Mouse (Mus musculus) limb, embryonic 10.5 days (tissue): ENCODE measurements around the gene Rab25. TPM values are rescaled to one million over a fixed set of nuclear protein-coding genes. Genes with fewer than 3 reads are reported as not detected.

Experiments used
- DNase-seq: peaks from one replicate; pipeline ENCODE4 v3.0.0-alpha.2; 2017; ENCODE audit warnings: low spot score
- H3K27ac ChIP-seq: fragments of 300-500 bp; sonication (generic); 2 replicates; pipeline ENCODE4 v1.5.1; 2016; ENCODE audit warnings: mild to moderate bottlenecking
- H3K27me3 ChIP-seq: fragments of 300-500 bp; sonication (generic); 2 replicates; pipeline ENCODE4 v1.6.1; 2016; ENCODE audit warnings: low read depth, mild to moderate bottlenecking; ENCODE audit not compliant: poor library complexity, severe bottlenecking
- H3K36me3 ChIP-seq: fragments of 300-500 bp; sonication (generic); 2 replicates; pipeline ENCODE4 v1.6.1; 2016; ENCODE audit warnings: mild to moderate bottlenecking, moderate library complexity
- H3K4me1 ChIP-seq: fragments of 300-500 bp; sonication (generic); 2 replicates; pipeline ENCODE4 v1.6.1; 2016
- H3K4me3 ChIP-seq: fragments of 300-500 bp; sonication (generic); 2 replicates; pipeline ENCODE4 v1.5.1; 2016; ENCODE audit warnings: mild to moderate bottlenecking, moderate library complexity
- H3K9me3 ChIP-seq: fragments of 300-500 bp; sonication (generic); replicated peaks from 2 replicates; pipeline ENCODE4 v1.6.1; 2016; ENCODE audit warnings: mild to moderate bottlenecking
- WGBS: fragments of 180-500 bp; shearing (Covaris S2); methylation state at CpG from one replicate; pipeline ENCODE4 v1.1.7; 2016; 5-methylcytosine and 5-hydroxymethylcytosine counted together
- polyA plus RNA-seq: library from polyadenylated mRNA; unstranded; fragments of >200 nt; fragmentation: Nextera tagmentation; extraction: Ambion mirVana; gene quantifications from 2 replicates; pipeline ENCODE4 v1.2.1, GENCODE M21; 2016

The Rab25 gene
- polyA plus RNA-seq, 1 experiment from 2014 or later = 3.7 TPM

DNA sequence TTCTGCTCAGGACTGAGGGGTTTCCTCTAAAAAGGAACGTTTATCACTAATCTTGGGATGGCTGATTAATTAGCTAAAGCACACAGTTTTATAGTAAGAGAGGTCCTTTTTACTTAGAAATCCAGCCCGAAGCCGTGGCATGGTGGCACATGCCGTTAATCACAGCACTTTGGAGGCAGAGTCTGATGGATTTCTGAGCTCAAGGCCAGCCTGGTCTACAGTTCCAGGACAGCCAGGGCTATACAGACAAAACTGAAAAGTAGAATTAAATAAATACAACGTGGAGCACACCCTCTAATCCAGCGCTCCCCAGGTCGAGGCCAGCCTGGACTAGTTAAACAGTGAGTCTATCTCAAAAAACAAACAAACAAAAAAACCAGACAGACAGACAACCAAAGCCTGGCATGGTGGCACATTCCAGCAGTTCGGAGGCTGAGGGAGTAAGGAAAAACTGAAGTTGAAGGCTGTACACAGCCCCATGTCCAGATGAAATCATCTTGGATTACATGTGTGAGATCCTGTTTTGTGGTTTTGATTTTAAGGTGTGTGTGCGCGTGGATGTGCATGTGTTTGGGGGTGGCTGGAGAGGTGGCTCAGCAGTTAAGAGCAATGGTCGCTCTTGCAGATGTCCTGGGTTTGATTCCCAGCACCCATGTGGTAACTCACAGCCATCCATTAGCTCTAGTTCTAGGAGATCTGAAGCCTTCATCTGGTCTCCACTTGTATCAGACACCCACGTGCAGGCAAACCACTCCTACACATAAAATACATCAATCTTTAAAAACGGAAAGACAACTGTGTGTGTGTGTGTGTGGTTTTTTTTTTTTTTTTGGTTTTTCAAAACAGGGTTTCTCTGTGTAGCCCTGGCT is 37.4 kb downstream of the Rab25 start:
- WGBS = 57% methylated on average over 13 of the region's 13 CpGs
- DNase-seq = no peak
- Histone ChIP-seq H3K27ac (peak overlapping the region; percentile 91), H3K4me1 (peaks cover 61% of the 10 kb centered on the region), H3K36me3 (no peaks in the 10 kb centered on the region), H3K4me3 (peak overlapping the region; percentile 50), H3K27me3 (no peaks in the 10 kb centered on the region), H3K9me3 (no peaks in the 10 kb centered on the region)

- Histone ChIP-seq H3K27ac (peak within 1 kb of the TSS; percentile 91), H3K4me1 (peaks cover 69% of the 10 kb centered on the region), H3K36me3 (no peaks in the 10 kb centered on the region), H3K9me3 (no peaks in the 10 kb centered on the region), H3K4me3 (peak within 1 kb of the TSS; percentile 50), H3K27me3 (0 out of 2 replicates have a peak, but pooled peaks cover 1% of the 10 kb centered on the region)
- WGBS = 1% methylated on average over 31 of the region's 31 CpGs
- DNase-seq = peak; percentile 96
Observed at GRCm38 (mm10) chr3:88509692-88510420, 38.2 kb downstream of the Rab25 start, which contains the start of gene Lmna. Lmna (minus strand) TSS chr3:88509956.

DNA sequence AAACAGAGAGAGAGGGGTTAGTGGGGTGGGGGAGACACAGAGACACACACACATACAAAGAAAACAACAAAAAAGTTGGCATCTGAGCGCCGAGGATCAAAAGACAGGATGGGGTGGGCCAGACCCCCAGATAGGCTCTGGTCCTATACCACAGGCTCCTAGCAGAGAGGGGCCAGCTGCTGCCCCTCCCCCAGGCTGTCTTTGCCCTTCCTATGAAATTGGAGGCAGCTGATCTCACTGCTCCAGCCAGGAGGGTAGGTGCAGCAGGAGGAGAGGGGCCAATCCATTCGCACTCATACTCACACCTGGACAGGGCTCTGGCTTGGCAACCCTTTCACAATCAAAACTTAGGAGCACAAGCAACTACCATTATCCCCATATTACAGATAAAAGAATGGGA is 38.9 kb downstream of the Rab25 start:
- peaks cover 70% of the 10 kb centered on the region for H3K4me1 ChIP-seq
- WGBS = 78% methylated on average over 3 of the region's 3 CpGs
- no peak for DNase-seq

GRCm38 (mm10) chr3:88505765-88506164 is 42.3 kb downstream of the Rab25 start:
- Histone ChIP-seq H3K36me3 (0 out of 2 replicates have a peak, but pooled peaks cover 2% of the 10 kb centered on the region), H3K27me3 (peaks cover 39% of the 10 kb centered on the region), H3K9me3 (no peaks in the 10 kb centered on the region), H3K4me1 (peaks cover 63% of the 10 kb centered on the region), H3K4me3 (peak overlapping the region; percentile 21; the same call in 1 of the 2 replicates), H3K27ac (peak overlapping the region; percentile 81)
- DNase-seq = no peak
- 28% methylated on average over 7 of the region's 7 CpGs for WGBS

More for the DNA sequence above, 38.9 kb downstream of the Rab25 start:
- Histone ChIP-seq H3K27ac (peak overlapping the region; percentile 91), H3K27me3 (0 out of 2 replicates have a peak, but pooled peaks cover 4% of the 10 kb centered on the region), H3K4me3 (peak overlapping the region; percentile 50), H3K9me3 (no peaks in the 10 kb centered on the region), H3K36me3 (no peaks in the 10 kb centered on the region)

DNA sequence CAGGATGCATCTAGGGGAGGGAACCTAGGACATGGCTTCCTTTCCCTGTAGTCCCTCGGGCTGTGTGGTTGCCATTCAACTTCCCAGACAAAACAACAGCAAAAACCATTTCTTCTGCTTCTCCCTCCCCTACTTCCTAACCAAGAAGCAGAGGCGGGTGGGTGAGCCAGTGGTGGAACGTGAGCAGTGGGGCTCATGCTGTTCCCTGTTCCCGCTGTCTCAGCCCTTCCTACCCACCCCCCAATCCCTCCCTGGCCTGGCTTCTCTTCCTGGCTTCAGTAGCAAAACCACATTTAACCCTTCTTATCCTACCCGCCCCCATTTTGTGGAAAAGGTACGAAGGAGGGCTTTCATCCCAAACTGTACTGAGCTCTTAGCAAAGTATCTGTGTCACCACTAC is 43.0 kb downstream of the Rab25 start:
- 77% methylated on average over 6 of the region's 6 CpGs for WGBS
- Histone ChIP-seq H3K9me3 (no peaks in the 10 kb centered on the region), H3K4me3 (no peak overlapping the region), H3K27ac (peak overlapping the region; percentile 81), H3K4me1 (peaks cover 57% of the 10 kb centered on the region), H3K36me3 (0 out of 2 replicates have a peak, but pooled peaks cover 2% of the 10 kb centered on the region), H3K27me3 (peaks cover 46% of the 10 kb centered on the region)
- no peak for DNase-seq

DNA sequence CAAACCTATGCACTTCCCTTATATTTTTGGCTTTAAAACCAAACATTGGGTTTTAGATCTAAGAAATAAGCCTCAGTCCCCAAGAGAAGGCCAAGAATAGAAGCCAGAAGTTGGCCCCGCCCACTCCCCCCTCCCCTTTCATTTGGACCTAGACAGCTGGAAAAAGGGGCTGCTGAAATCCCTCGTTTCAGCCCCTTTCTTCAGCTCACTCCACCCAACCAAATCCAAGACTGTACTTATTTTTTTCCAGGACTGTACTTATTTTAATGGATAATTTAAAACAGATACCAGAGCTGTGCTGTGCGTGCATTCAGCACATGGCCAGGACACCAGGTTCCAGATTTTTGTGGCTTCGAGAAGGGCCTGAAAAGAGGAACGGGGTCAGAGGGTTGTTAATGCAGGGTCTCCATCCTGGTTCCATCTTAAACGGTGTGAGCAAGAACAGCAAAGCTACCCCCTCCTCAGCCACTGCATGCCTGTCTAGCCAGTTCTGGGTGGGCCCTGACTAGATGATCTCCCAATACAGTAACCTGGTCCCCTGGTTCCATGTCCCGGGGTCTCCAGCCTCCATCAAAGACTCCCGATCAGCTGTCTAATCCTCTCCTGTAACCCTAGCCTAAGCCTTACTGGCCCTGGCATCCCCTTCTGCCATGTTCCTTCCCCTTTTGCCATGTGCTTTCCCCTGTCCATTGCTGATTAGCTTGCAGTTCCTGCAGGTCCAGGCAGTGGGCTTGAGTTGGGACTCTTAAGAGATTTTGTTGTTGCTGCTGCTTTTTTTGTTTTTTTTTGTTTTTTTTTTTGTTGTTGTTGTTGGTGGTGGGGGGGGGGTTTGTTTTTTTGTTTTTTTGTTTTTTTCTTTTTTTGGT is 44.0 kb downstream of the Rab25 start:
- 53% methylated on average over 8 of the region's 8 CpGs for WGBS
- no peak for DNase-seq
- H3K27ac ChIP-seq = peak overlapping the region; percentile 42; the same call in 1 of the 2 replicates
- H3K4me1 ChIP-seq = peaks cover 47% of the 10 kb centered on the region
- 0 out of 2 replicates have a peak, but pooled peaks cover 2% of the 10 kb centered on the region for H3K36me3 ChIP-seq
- no peaks in the 10 kb centered on the region for H3K9me3 ChIP-seq
- no peak overlapping the region for H3K4me3 ChIP-seq
- H3K27me3 ChIP-seq = peaks cover 48% of the 10 kb centered on the region

GRCm38 (mm10) chr3:88503505-88503863 is 44.6 kb downstream of the Rab25 start:
- Histone ChIP-seq H3K36me3 (0 out of 2 replicates have a peak, but pooled peaks cover 2% of the 10 kb centered on the region), H3K27me3 (peaks cover 48% of the 10 kb centered on the region), H3K4me3 (peak overlapping the region; percentile 64), H3K9me3 (no peaks in the 10 kb centered on the region), H3K4me1 (peaks cover 46% of the 10 kb centered on the region), H3K27ac (no peak overlapping the region)
- DNase-seq = no peak
- WGBS = 21% methylated on average over 4 of the region's 4 CpGs

DNA sequence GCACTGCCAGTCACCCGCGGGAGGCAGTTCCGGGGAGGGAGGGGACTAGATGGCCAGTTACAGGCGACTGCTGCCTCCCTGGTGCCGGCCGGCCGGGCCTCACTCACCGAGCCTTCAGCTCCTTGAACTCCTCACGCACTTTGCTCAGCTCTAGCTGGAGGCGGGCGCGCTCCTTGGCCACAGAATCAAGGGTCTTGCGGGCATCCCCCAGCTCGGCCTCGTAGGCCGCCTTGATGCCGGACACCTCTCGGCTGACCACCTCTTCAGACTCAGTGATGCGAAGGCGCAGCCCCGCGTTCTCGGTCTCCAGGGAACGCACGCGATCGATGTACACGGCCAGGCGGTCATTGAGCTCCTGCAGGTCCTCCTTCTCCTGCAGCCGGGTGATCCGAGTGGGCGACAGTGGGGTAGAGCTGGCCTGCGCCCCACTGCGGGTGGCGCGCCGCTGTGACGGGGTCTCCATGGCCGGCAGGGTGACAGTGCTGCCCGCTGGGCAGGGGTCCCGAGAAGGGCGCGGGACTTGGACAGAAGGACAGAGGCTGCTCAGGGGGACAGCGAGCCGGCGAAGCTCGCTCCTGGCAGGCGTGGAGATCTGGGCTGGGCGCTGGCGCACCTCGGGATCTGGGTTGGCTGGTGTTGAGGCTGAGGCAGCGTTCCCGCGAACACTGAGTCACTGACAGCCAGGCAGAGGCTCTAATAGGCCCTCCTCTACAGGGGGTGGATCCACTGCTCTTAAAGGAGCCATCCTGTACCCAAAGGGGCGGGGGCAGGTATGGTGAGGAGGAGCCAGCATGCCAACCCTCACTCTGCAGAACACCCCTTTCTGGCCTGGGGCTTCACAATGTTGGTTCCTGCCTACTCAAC is 45.2 kb downstream of the Rab25 start:
- peaks cover 48% of the 10 kb centered on the region for H3K27me3 ChIP-seq
- 0 out of 2 replicates have a peak, but pooled peaks cover 2% of the 10 kb centered on the region for H3K36me3 ChIP-seq
- under 1% methylated on average over 55 of the region's 55 CpGs for WGBS
- peak overlapping the region; percentile 73 for H3K27ac ChIP-seq
- peak; percentile 70 for DNase-seq
- peak overlapping the region; percentile 64 for H3K4me3 ChIP-seq
- peaks cover 46% of the 10 kb centered on the region for H3K4me1 ChIP-seq
- H3K9me3 ChIP-seq = no peaks in the 10 kb centered on the region

GRCm38 (mm10) chr3:88502031-88502571 is 46.0 kb downstream of the Rab25 start:
- Histone ChIP-seq H3K27me3 (peaks cover 48% of the 10 kb centered on the region), H3K27ac (peak overlapping the region; percentile 73), H3K9me3 (no peaks in the 10 kb centered on the region), H3K36me3 (0 out of 2 replicates have a peak, but pooled peaks cover 2% of the 10 kb centered on the region), H3K4me1 (peaks cover 47% of the 10 kb centered on the region), H3K4me3 (peak overlapping the region; percentile 64)
- 11% methylated on average over 11 of the region's 11 CpGs for WGBS
- no peak for DNase-seq

DNA sequence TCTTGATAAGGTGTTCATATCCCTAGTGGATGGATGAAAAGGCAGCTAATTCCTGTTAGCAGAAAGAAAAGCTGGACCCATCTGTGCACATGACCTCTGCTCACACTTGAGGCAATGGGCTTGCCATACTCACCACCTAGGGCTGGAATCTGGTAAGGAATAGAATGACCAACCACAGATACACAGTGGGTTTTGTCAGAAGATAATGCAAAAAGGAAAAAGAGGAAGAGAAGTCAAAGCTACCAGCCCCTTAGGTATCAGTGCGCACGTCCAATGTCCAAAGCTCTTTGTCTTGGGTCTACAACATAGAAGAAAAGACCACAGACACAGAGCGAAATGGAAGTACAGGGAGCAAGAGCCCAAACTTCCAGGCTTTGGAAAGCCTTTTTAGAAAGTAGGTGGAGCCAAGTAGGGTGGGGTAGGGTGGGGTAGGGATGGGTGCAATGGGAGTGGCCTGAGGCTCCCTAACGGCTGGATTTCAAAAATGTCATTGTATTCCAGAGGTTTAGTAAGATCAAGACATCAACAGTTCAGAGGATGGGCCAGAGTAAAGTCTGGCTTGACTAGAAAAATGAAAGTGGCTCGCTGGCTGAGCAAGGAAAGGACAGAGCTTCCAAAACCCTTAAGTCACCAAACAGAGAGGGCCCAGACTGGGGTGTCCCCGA is 46.6 kb downstream of the Rab25 start:
- whole genome bisulfite sequencing = 58% methylated on average over 6 of the region's 6 CpGs
- H3K27me3 ChIP-seq = peaks cover 48% of the 10 kb centered on the region
- H3K4me3 ChIP-seq = peak overlapping the region; percentile 64
- H3K9me3 ChIP-seq = no peaks in the 10 kb centered on the region
- H3K36me3 ChIP-seq = 0 out of 2 replicates have a peak, but pooled peaks cover 2% of the 10 kb centered on the region
- no peak for DNase-seq
- peaks cover 42% of the 10 kb centered on the region for H3K4me1 ChIP-seq
- H3K27ac ChIP-seq = peak overlapping the region; percentile 73
